Mouse (Mus musculus) B cell, adult 67 days (primary cell): Measurements from ENCODE around the gene Zp2. TPM values are rescaled to one million over a fixed set of nuclear protein-coding genes. Genes with fewer than 3 reads are reported as not detected.

ENCODE experiments used
- total RNA-seq, 2 experiments: library from RNA; stranded (reverse); gene quantifications; 4 replicates each; pipeline ENCODE4 v1.2.4; 2023

Gene Zp2
- not detected for total RNA-seq

DNA sequence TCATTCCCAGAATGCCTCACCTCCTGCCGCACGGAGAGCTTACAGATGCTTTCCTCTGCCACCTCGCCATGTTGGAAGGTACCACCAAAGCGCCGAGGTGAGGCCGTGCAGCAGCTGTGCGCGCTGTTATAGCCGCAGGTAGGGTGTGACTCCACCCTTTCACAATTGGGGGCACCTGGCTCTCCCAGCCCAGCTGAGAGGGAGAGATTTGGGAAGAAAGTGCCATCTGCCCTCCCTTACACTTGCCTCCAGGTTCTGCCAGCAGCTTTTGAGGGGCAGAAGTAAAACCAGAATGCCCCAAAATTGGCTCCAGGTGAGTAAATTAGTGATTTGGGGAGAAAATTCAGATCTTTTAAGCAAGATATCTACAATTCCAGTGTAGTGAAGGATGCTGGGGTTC is at the start of gene Zp2:
Gene Zp2, minus strand, starts transcription at position 101 of the 400 bp plus-strand sequence.

DNA sequence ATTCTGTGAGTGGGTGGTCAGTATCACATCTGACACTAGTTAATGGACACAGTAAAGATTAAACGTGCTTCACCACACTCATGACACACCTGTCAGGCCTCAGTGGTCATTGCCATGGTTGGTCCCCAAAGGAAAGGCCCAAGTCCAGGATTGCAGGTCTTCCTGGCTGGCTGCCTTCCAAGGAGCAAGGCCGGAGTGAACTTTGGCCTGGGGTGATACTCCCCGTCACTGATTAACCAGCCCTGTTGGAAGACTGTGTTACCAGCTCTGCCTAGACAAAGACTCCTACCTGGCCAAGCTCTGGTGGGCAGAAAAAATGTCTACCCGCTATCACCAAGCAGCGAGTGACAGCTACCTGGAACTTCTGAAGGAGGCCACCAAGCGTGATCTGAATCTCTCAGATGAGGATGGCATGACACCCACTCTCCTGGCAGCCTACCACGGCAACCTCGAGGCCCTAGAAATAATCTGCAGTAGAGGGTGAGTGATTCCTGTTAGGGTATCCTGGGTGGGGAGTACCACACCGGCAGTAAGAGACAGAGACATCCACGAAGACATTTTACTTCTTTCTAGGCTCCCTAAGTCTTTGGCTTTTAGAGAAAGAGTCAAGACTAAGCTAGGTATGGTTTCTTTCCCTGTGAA is 28.6 kb upstream of the Zp2 start, which contains the start of gene Anks4b:
Gene Anks4b, plus strand, starts transcription at position 256 of the 642 bp plus-strand sequence.

DNA sequence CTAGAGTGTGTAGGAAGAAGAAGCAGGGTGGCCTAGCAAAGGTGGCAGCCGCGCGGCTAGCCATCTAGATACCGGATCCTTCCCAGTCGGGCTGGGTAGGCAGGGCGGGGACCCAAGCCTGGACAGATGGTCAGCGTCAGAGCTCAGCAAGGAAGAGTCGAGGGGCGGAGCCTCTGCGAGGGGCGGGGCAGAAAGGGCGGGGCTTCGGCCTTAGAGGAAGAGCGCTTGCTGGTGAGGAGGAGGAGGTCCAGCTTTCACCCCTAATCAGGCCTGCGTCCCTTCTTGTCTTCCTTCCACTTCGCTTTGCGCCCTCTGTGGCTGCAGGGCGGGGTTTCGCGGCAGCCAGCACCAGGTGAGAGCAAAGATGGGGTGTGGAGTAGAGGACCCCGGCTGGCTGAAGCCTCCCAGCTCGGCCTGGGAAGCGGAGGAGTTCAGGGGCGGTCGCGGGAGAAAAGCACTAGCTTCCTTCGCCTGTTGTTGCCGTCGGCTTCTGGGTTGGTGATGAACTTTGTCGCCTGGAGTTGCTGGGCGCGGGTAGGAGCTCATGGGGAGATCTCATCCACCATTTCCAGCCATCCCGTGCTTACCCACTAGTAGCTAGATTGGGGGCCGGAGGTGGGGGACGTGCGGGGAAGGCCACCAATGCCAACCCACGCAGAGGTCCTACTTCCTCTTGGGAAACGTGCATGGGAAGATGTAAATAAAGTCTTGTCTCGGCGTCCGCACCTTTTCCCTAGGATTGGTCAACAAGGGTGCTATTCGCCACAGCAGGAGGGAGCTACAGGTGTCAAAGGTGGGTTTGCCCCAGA is 42.7 kb downstream of the Zp2 start, which contains the start of gene Tmem159:
Gene Tmem159, plus strand, starts transcription at position 190 of the 809 bp plus-strand sequence.

DNA sequence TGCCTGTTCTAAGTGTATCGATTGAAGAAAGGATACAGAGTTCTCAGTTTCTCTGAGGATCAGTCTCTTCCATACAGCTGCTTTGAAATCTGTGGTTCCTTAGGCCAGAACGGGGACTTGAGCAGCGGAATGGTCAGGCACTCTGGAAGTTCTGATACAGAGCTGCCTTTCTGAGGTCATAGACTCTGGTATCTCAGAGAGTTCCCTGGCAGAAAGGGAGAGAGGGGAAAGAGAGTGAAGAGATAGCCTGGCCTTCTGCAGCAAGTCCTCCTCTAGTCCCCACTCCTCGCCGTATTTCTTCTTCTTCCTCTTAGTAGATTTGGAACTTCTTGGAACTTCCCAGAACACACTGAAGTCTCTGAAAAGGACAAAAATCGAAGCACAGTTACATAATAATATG is 49.9 kb downstream of the Zp2 start, which contains the start of gene Dnah3:
Gene Dnah3, minus strand, starts transcription at position 101 of the 400 bp plus-strand sequence.

Other genes with a start within 250 kb of the Zp2 start
- gene Lyrm1, start 249.4 kb downstream of the Zp2 start, total RNA-seq, result 1 to 10 TPM; 3.5 to 5.7 TPM
- 10 to 100 TPM; 14.8 to 16.5 TPM for gene Dcun1d3, start 249.0 kb downstream of the Zp2 start, total RNA-seq
- not detected for gene Dnah3, start 50.0 kb downstream of the Zp2 start, total RNA-seq
- under 1 TPM; 0.61 to 0.65 TPM for gene Tmem159, start 42.9 kb downstream of the Zp2 start, total RNA-seq
- not detected for gene Anks4b, start 28.6 kb upstream of the Zp2 start, total RNA-seq
- not detected for gene Crym, start 56.8 kb upstream of the Zp2 start, total RNA-seq
- gene Abca14, start 58.7 kb upstream of the Zp2 start, total RNA-seq, result not detected
- gene Abca15, start 183.4 kb upstream of the Zp2 start, total RNA-seq, result not detected